Mouse (Mus musculus): ENCODE results near the gene Bcl2l1. TPM values are rescaled to one million over a fixed set of nuclear protein-coding genes. Genes with fewer than 3 reads are reported as not detected.
A peak's percentile ranks its signal among the peaks of the same experiment; 100 is the strongest.

Gene Bcl2l1
- polyA plus RNA-seq, 1 experiment from 2014 or later: 135 TPM

GRCm38 (mm10) chr2:152820369-152820768 lies 11.2 kb downstream of the Bcl2l1 start:
- H3K27me3 ChIP-seq (ENCODE audit: control insufficient read depth, insufficient read depth, low read length): no peaks in the 10 kb centered on the region
- no peaks in the 10 kb centered on the region for H3K9me3 ChIP-seq (ENCODE audit: control insufficient read depth, low read length)
- peak overlapping the region; percentile 31; the same call in 1 of the 2 replicates for H3K27ac ChIP-seq (ENCODE audit: low read depth, low read length)
- peak; percentile 61; the same call in 1 of the 2 replicates for ATAC-seq (replicated peaks; ENCODE audit: low FRiP score)
- H3K4me1 ChIP-seq (replicated peaks; ENCODE audit: control insufficient read depth, insufficient read depth, low read length): peaks cover 14% of the 10 kb centered on the region
- no peak overlapping the region for H3K4me2 ChIP-seq (ENCODE audit: low read depth, low read length, severe bottlenecking)
- H3K4me3 ChIP-seq (ENCODE audit: low read depth, low read length): no peak overlapping the region
- WGBS: 13% methylated on average over 2 of the region's 2 CpGs
- no peak overlapping the region for H3K9ac ChIP-seq (ENCODE audit: low read length)
- H3K36me3 ChIP-seq (ENCODE audit: control insufficient read depth, insufficient read depth, low read length): no peaks in the 10 kb centered on the region; the same call in 1 of the 2 replicates
- no peak for DNase-seq (ENCODE audit: low spot score)

GRCm38 (mm10) chr2:152819926-152820325 lies 11.6 kb downstream of the Bcl2l1 start:
- Histone ChIP-seq H3K27me3 (ENCODE audit: control insufficient read depth, insufficient read depth, low read length) (no peaks in the 10 kb centered on the region), H3K9me3 (ENCODE audit: control insufficient read depth, low read length) (no peaks in the 10 kb centered on the region), H3K9ac (ENCODE audit: low read length) (no peak overlapping the region), H3K4me1 (replicated peaks; ENCODE audit: control insufficient read depth, insufficient read depth, low read length) (peaks cover 13% of the 10 kb centered on the region), H3K36me3 (ENCODE audit: control insufficient read depth, insufficient read depth, low read length) (no peaks in the 10 kb centered on the region; the same call in 1 of the 2 replicates), H3K4me3 (ENCODE audit: low read depth, low read length) (no peak overlapping the region), H3K4me2 (ENCODE audit: low read depth, low read length, severe bottlenecking) (no peak overlapping the region), H3K27ac (ENCODE audit: low read depth, low read length) (no peak overlapping the region)
- WGBS: 58% methylated on average over 4 of the region's 4 CpGs
- ATAC-seq (replicated peaks; ENCODE audit: low FRiP score) (no peak), DNase-seq (ENCODE audit: low spot score) (no peak)

GRCm38 (mm10) chr2:152819097-152819624 lies 12.4 kb downstream of the Bcl2l1 start:
- peaks cover 13% of the 10 kb centered on the region for H3K4me1 ChIP-seq (replicated peaks; ENCODE audit: control insufficient read depth, insufficient read depth, low read length)
- H3K4me2 ChIP-seq (ENCODE audit: low read depth, low read length, severe bottlenecking): no peak overlapping the region
- no peak overlapping the region for H3K4me3 ChIP-seq (ENCODE audit: low read depth, low read length)
- no peaks in the 10 kb centered on the region for H3K9me3 ChIP-seq (ENCODE audit: control insufficient read depth, low read length)
- WGBS: 93% methylated on average over 3 of the region's 3 CpGs
- no peak for DNase-seq (ENCODE audit: low spot score)
- no peak for ATAC-seq (replicated peaks; ENCODE audit: low FRiP score)
- no peaks in the 10 kb centered on the region for H3K27me3 ChIP-seq (ENCODE audit: control insufficient read depth, insufficient read depth, low read length)
- no peaks in the 10 kb centered on the region; the same call in 1 of the 2 replicates for H3K36me3 ChIP-seq (ENCODE audit: control insufficient read depth, insufficient read depth, low read length)
- H3K27ac ChIP-seq (ENCODE audit: low read depth, low read length): no peak overlapping the region
- no peak overlapping the region for H3K9ac ChIP-seq (ENCODE audit: low read length)

DNA sequence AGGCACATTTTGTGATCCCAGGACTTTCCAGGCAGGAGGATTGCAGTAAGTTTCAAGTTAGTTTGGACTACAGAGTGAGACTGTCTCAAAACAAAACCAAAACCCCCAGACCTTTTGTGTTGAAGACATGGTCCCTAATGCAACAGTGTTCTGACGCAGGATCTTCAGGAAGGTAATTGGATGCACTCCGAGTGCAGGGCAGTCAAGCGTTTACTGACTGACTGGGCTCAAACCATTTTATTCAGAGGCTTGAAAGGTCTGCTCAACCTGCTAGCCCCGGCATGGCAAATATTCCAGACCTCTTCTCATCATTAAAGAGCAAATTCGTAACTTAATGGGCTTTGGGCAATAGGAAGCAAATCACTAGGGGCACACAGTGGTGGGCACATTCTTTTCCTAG lies 12.8 kb downstream of the Bcl2l1 start:
- 46% methylated on average over 5 of the region's 5 CpGs for WGBS
- Histone ChIP-seq H3K9ac (ENCODE audit: low read length) (no peak overlapping the region), H3K27ac (ENCODE audit: low read depth, low read length) (no peak overlapping the region), H3K4me1 (replicated peaks; ENCODE audit: control insufficient read depth, insufficient read depth, low read length) (peaks cover 13% of the 10 kb centered on the region), H3K4me2 (ENCODE audit: low read depth, low read length, severe bottlenecking) (no peak overlapping the region), H3K4me3 (ENCODE audit: low read depth, low read length) (no peak overlapping the region), H3K9me3 (ENCODE audit: control insufficient read depth, low read length) (no peaks in the 10 kb centered on the region), H3K27me3 (ENCODE audit: control insufficient read depth, insufficient read depth, low read length) (no peaks in the 10 kb centered on the region), H3K36me3 (ENCODE audit: control insufficient read depth, insufficient read depth, low read length) (no peaks in the 10 kb centered on the region)
- ATAC-seq (replicated peaks; ENCODE audit: low FRiP score) (no peak), DNase-seq (ENCODE audit: low spot score) (no peak)

GRCm38 (mm10) chr2:152817596-152818291 lies 13.8 kb downstream of the Bcl2l1 start:
- Histone ChIP-seq H3K4me1 (replicated peaks; ENCODE audit: control insufficient read depth, insufficient read depth, low read length) (peaks cover 13% of the 10 kb centered on the region), H3K9me3 (ENCODE audit: control insufficient read depth, low read length) (no peaks in the 10 kb centered on the region), H3K9ac (ENCODE audit: low read length) (no peak overlapping the region), H3K36me3 (ENCODE audit: control insufficient read depth, insufficient read depth, low read length) (no peaks in the 10 kb centered on the region), H3K27me3 (ENCODE audit: control insufficient read depth, insufficient read depth, low read length) (no peaks in the 10 kb centered on the region), H3K4me2 (ENCODE audit: low read depth, low read length, severe bottlenecking) (no peak overlapping the region), H3K27ac (ENCODE audit: low read depth, low read length) (no peak overlapping the region), H3K4me3 (ENCODE audit: low read depth, low read length) (no peak overlapping the region)
- WGBS: 83% methylated on average over 6 of the region's 6 CpGs
- DNase-seq (ENCODE audit: low spot score) (no peak), ATAC-seq (replicated peaks; ENCODE audit: low FRiP score) (no peak)

GRCm38 (mm10) chr2:152816657-152817348 lies 14.7 kb downstream of the Bcl2l1 start:
- no peak for DNase-seq (ENCODE audit: low spot score)
- Histone ChIP-seq H3K4me1 (replicated peaks; ENCODE audit: control insufficient read depth, insufficient read depth, low read length) (peaks cover 13% of the 10 kb centered on the region), H3K4me3 (ENCODE audit: low read depth, low read length) (no peak overlapping the region), H3K27ac (ENCODE audit: low read depth, low read length) (0 out of 2 replicates have a peak overlapping the region, but pooled peaks have one; percentile 19), H3K4me2 (ENCODE audit: low read depth, low read length, severe bottlenecking) (no peak overlapping the region), H3K9ac (ENCODE audit: low read length) (no peak overlapping the region), H3K36me3 (ENCODE audit: control insufficient read depth, insufficient read depth, low read length) (no peaks in the 10 kb centered on the region), H3K27me3 (ENCODE audit: control insufficient read depth, insufficient read depth, low read length) (no peaks in the 10 kb centered on the region), H3K9me3 (ENCODE audit: control insufficient read depth, low read length) (no peaks in the 10 kb centered on the region)
- 79% methylated on average over 3 of the region's 3 CpGs for WGBS
- no peak for ATAC-seq (replicated peaks; ENCODE audit: low FRiP score)

GRCm38 (mm10) chr2:152815879-152816656 lies 15.5 kb downstream of the Bcl2l1 start:
- no peak overlapping the region for H3K4me2 ChIP-seq (ENCODE audit: low read depth, low read length, severe bottlenecking)
- peaks cover 12% of the 10 kb centered on the region for H3K4me1 ChIP-seq (replicated peaks; ENCODE audit: control insufficient read depth, insufficient read depth, low read length)
- H3K27ac ChIP-seq (ENCODE audit: low read depth, low read length): no peak overlapping the region
- H3K9ac ChIP-seq (ENCODE audit: low read length): no peak overlapping the region
- 70% methylated on average over 7 of the region's 7 CpGs for WGBS
- no peaks in the 10 kb centered on the region for H3K36me3 ChIP-seq (ENCODE audit: control insufficient read depth, insufficient read depth, low read length)
- ATAC-seq (replicated peaks; ENCODE audit: low FRiP score) (no peak), DNase-seq (ENCODE audit: low spot score) (no peak)
- H3K9me3 ChIP-seq (ENCODE audit: control insufficient read depth, low read length): no peaks in the 10 kb centered on the region
- H3K4me3 ChIP-seq (ENCODE audit: low read depth, low read length): no peak overlapping the region
- no peaks in the 10 kb centered on the region for H3K27me3 ChIP-seq (ENCODE audit: control insufficient read depth, insufficient read depth, low read length)

GRCm38 (mm10) chr2:152814213-152814874 lies 17.2 kb downstream of the Bcl2l1 start:
- DNase-seq (ENCODE audit: low spot score) (no peak), ATAC-seq (replicated peaks; ENCODE audit: low FRiP score) (no peak)
- 90% methylated on average over 6 of the region's 6 CpGs for WGBS
- H3K27me3 ChIP-seq (ENCODE audit: control insufficient read depth, insufficient read depth, low read length): no peaks in the 10 kb centered on the region
- no peaks in the 10 kb centered on the region for H3K9me3 ChIP-seq (ENCODE audit: control insufficient read depth, low read length)
- H3K4me2 ChIP-seq (ENCODE audit: low read depth, low read length, severe bottlenecking): no peak overlapping the region
- no peaks in the 10 kb centered on the region for H3K36me3 ChIP-seq (ENCODE audit: control insufficient read depth, insufficient read depth, low read length)
- H3K4me3 ChIP-seq (ENCODE audit: low read depth, low read length): no peak overlapping the region
- no peak overlapping the region for H3K9ac ChIP-seq (ENCODE audit: low read length)
- no peak overlapping the region for H3K27ac ChIP-seq (ENCODE audit: low read depth, low read length)
- peaks cover 5% of the 10 kb centered on the region; the same call in 1 of the 2 replicates for H3K4me1 ChIP-seq (replicated peaks; ENCODE audit: control insufficient read depth, insufficient read depth, low read length)
